Mouse (Mus musculus) limb, embryonic 11.5 days (tissue): ENCODE data around the gene Olfr1156. TPM values are rescaled to one million over a fixed set of nuclear protein-coding genes. Genes with fewer than 3 reads are reported as not detected.

Experiments used
- ATAC-seq: fragments of 200-750 bp; cut with Nextera tagmentation; 2 replicates; pipeline ENCODE4 v1.8.0; 2017; ENCODE audit warnings: low read depth; ENCODE audit not compliant: insufficient number of reproducible peaks, low FRiP score, low TSS enrichment
- DNase-seq: peaks from one replicate; pipeline ENCODE4 v3.0.0-alpha.2; 2015; ENCODE audit warnings: low spot score
- H3K27ac ChIP-seq: fragments of 300-500 bp; sonication (generic); replicated peaks from 2 replicates; pipeline ENCODE4 v1.5.1; 2014; ENCODE audit warnings: low read depth, mild to moderate bottlenecking, low read length
- H3K27me3 ChIP-seq: fragments of 300-500 bp; sonication (generic); 2 replicates; pipeline ENCODE4 v1.6.1; 2014; ENCODE audit warnings: mild to moderate bottlenecking, low read length, mixed read lengths; ENCODE audit not compliant: control insufficient read depth, insufficient read depth
- H3K36me3 ChIP-seq: fragments of 300-500 bp; sonication (generic); 2 replicates; pipeline ENCODE4 v1.6.1; 2014; ENCODE audit warnings: mild to moderate bottlenecking, low read length, moderate library complexity, mixed read lengths; ENCODE audit not compliant: control insufficient read depth, insufficient read depth
- H3K4me1 ChIP-seq: fragments of 300-500 bp; sonication (generic); 2 replicates; pipeline ENCODE4 v1.6.1; 2014; ENCODE audit warnings: low read length, mixed read lengths; ENCODE audit not compliant: control insufficient read depth, insufficient read depth
- H3K4me2 ChIP-seq: fragments of 300-500 bp; sonication (generic); 2 replicates; pipeline ENCODE4 v1.6.1; 2014; ENCODE audit warnings: low read depth, mild to moderate bottlenecking, moderate library complexity; ENCODE audit not compliant: severe bottlenecking
- H3K4me3 ChIP-seq: fragments of 300-500 bp; sonication (generic); 2 replicates; pipeline ENCODE4 v1.5.1; 2014; ENCODE audit warnings: low read depth, low read length
- H3K9ac ChIP-seq: fragments of 300-500 bp; sonication (generic); 2 replicates; pipeline ENCODE4 v1.6.1; 2014; ENCODE audit warnings: mild to moderate bottlenecking, low read length
- H3K9me3 ChIP-seq: fragments of 300-500 bp; sonication (generic); 2 replicates; pipeline ENCODE4 v1.6.1; 2016; ENCODE audit warnings: low read length; ENCODE audit not compliant: control insufficient read depth
- WGBS: fragments of 180-500 bp; shearing (Covaris S2); extraction: QIAGEN DNeasy Blood & Tissue Kit; methylation state at CpG from one replicate; pipeline ENCODE4 v1.1.7; 2014; 5-methylcytosine and 5-hydroxymethylcytosine counted together
- polyA plus RNA-seq: library from polyadenylated mRNA; unstranded; fragments of >200 nt; fragmentation: Nextera tagmentation; extraction: Ambion mirVana; gene quantifications from 2 replicates; pipeline ENCODE4 v1.2.1, GENCODE M21; 2014

The Olfr1156 gene
- polyA plus RNA-seq: not detected in 2 replicates

GRCm38 (mm10) chr2:87953000-87953399 is at the start of gene Olfr1156:
Gene Olfr1156 (minus strand): TSS chr2:87953100.
- H3K4me1 ChIP-seq: no peaks in the 10 kb centered on the region
- H3K9ac ChIP-seq: no peak within 1 kb of the TSS
- no peak within 1 kb of the TSS for H3K4me2 ChIP-seq
- no peaks in the 10 kb centered on the region for H3K27me3 ChIP-seq
- DNase-seq (no peak), ATAC-seq (no peak)
- H3K36me3 ChIP-seq: no peaks in the 10 kb centered on the region
- no peak within 1 kb of the TSS for H3K4me3 ChIP-seq
- H3K9me3 ChIP-seq: no peaks in the 10 kb centered on the region
- H3K27ac ChIP-seq: no peak within 1 kb of the TSS

GRCm38 (mm10) chr2:87989813-87990212 is 36.9 kb upstream of the Olfr1156 start, which contains the start of gene Olfr1158:
Gene Olfr1158 (plus strand): TSS chr2:87990113.
- no peak for ATAC-seq
- Histone ChIP-seq H3K4me1 (no peaks in the 10 kb centered on the region), H3K4me3 (no peak within 1 kb of the TSS), H3K27ac (no peak within 1 kb of the TSS), H3K9ac (no peak within 1 kb of the TSS), H3K27me3 (no peaks in the 10 kb centered on the region), H3K36me3 (no peaks in the 10 kb centered on the region), H3K9me3 (no peaks in the 10 kb centered on the region), H3K4me2 (no peak within 1 kb of the TSS)
- DNase-seq: no peak

DNA sequence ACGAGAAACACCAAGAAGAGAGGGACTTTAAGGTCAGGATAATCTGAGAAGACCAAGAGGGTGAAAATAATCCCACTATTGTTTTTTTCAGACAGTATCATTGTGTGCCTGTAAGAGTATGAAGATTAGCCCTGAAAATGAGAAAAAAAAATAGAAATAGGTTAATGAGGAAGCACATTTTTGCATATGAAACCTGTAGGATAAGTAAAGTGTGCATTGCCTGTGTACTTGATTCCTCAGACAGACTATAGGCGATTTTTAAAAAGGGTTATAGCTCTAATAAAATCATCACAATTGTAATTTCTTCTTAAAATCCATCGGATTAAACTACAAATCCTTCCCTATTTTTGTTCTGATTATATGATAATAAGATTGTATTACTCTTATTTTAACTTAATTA is 21.7 kb upstream of the Olfr1156 start, which contains the start of gene Olfr74:
TSS of gene Olfr74 (minus strand) at position 101 of the 400 bp plus-strand sequence.
- 80% methylated on average over 3 of the region's 3 CpGs for WGBS
- ATAC-seq: no peak
- H3K9ac ChIP-seq: no peak within 1 kb of the TSS

DNA sequence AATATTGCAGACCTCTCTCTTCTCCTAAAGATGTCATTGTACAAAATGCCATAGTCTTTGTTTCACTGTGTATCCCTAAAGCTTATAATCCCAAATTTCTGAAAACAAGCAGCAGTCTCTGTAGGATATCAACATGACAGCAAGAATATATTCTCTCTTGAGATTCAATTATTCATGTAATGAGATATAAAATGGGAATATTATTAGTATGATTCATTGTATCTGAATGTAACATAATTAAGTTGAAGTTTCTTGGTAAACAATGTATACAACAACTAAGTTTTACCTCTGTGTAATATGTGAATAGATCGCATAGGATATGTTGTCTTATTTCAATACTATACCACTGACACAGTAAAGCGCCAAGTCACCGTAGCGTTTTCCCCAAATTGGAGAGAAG is 15.3 kb upstream of the Olfr1156 start, which contains the start of gene Olfr1157:
TSS of gene Olfr1157 (minus strand) at position 101 of the 400 bp plus-strand sequence.
- Histone ChIP-seq H3K27me3 (no peaks in the 10 kb centered on the region), H3K27ac (no peak within 1 kb of the TSS), H3K4me2 (no peak within 1 kb of the TSS), H3K4me1 (no peaks in the 10 kb centered on the region), H3K9me3 (no peaks in the 10 kb centered on the region), H3K9ac (no peak within 1 kb of the TSS), H3K4me3 (no peak within 1 kb of the TSS), H3K36me3 (no peaks in the 10 kb centered on the region)
- ATAC-seq: no peak
- DNase-seq: no peak
- 95% methylated on average over 4 of the region's 4 CpGs for WGBS

More for the DNA sequence above, 21.7 kb upstream of the Olfr1156 start, which contains the start of gene Olfr74:
- Histone ChIP-seq H3K36me3 (no peaks in the 10 kb centered on the region), H3K9me3 (no peaks in the 10 kb centered on the region), H3K4me2 (no peak within 1 kb of the TSS), H3K27ac (no peak within 1 kb of the TSS), H3K27me3 (no peaks in the 10 kb centered on the region), H3K4me1 (no peaks in the 10 kb centered on the region), H3K4me3 (no peak within 1 kb of the TSS)
- DNase-seq: no peak

DNA sequence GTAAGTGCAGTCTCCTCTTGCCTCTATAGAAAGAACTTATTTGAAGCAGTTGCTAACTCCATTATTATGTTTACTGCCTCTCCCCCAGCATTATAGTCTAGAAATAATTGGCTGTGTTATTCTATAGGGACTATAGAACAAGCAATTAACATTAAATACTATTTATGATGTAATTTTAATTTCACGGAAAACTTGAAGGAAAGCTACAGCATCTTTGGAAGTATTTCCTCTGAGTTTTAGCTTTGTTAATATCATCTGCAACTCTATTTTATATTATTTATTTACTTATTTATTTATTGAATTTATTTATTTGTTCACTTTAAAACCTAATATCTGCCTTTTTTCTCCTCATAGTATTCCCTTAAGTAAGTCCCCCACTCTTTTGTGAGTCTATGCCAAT is 7.9 kb downstream of the Olfr1156 start, which contains the start of gene Olfr1155:
TSS of gene Olfr1155 (minus strand) at position 101 of the 400 bp plus-strand sequence.
- H3K9ac ChIP-seq: no peak within 1 kb of the TSS
- DNase-seq (no peak), ATAC-seq (no peak)
- H3K36me3 ChIP-seq: no peaks in the 10 kb centered on the region
- H3K9me3 ChIP-seq: no peaks in the 10 kb centered on the region
- no peaks in the 10 kb centered on the region for H3K4me1 ChIP-seq
- no peak within 1 kb of the TSS for H3K27ac ChIP-seq
- no peaks in the 10 kb centered on the region for H3K27me3 ChIP-seq
- no peak within 1 kb of the TSS for H3K4me3 ChIP-seq
- H3K4me2 ChIP-seq: no peak within 1 kb of the TSS
- 92% methylated on average over 1 of the region's 1 CpGs for WGBS

- 94% methylated on average over 1 of the region's 1 CpGs for WGBS
- ATAC-seq: no peak
Observed at GRCm38 (mm10) chr2:87905066-87905465, 47.8 kb downstream of the Olfr1156 start, which contains the start of gene Olfr1154. Gene Olfr1154 (minus strand): TSS chr2:87905166.

More at GRCm38 (mm10) chr2:87905066-87905465, 47.8 kb downstream of the Olfr1156 start, which contains the start of gene Olfr1154:
- no peaks in the 10 kb centered on the region for H3K9me3 ChIP-seq
- H3K9ac ChIP-seq: no peak within 1 kb of the TSS
- H3K27me3 ChIP-seq: no peaks in the 10 kb centered on the region
- H3K4me3 ChIP-seq: no peak within 1 kb of the TSS
- no peak for DNase-seq
- H3K4me1 ChIP-seq: no peaks in the 10 kb centered on the region
- H3K36me3 ChIP-seq: no peaks in the 10 kb centered on the region
- H3K27ac ChIP-seq: no peak within 1 kb of the TSS
- no peak within 1 kb of the TSS for H3K4me2 ChIP-seq

Other genes starting within 250 kb of the Olfr1156 start
- not detected in 2 replicates for gene Olfr1137, start 239.9 kb downstream of the Olfr1156 start, polyA plus RNA-seq
- not detected in 2 replicates for gene Olfr1138, start 213.1 kb downstream of the Olfr1156 start, polyA plus RNA-seq
- gene Olfr1140, start 209.3 kb downstream of the Olfr1156 start, polyA plus RNA-seq: not detected in 2 replicates
- not detected in 2 replicates for gene Olfr1141, start 199.1 kb downstream of the Olfr1156 start, polyA plus RNA-seq
- gene Olfr152, start 173.6 kb downstream of the Olfr1156 start, polyA plus RNA-seq: not detected in 2 replicates
- gene Olfr1143, start 152.5 kb downstream of the Olfr1156 start, polyA plus RNA-seq: not detected in 2 replicates
- not detected in 2 replicates for gene Olfr1145, start 143.3 kb downstream of the Olfr1156 start, polyA plus RNA-seq
- not detected in 2 replicates for gene Olfr1148, start 122.6 kb downstream of the Olfr1156 start, polyA plus RNA-seq
- not detected in 2 replicates for gene Olfr1150-ps1, start 109.1 kb downstream of the Olfr1156 start, polyA plus RNA-seq
- gene Olfr1151, start 97.2 kb downstream of the Olfr1156 start, polyA plus RNA-seq: not detected in 2 replicates
- not detected in 2 replicates for gene Olfr1152, start 86.6 kb downstream of the Olfr1156 start, polyA plus RNA-seq
- not detected in 2 replicates for gene Olfr1153, start 58.1 kb downstream of the Olfr1156 start, polyA plus RNA-seq
- not detected in 2 replicates for gene Olfr1154, start 47.9 kb downstream of the Olfr1156 start, polyA plus RNA-seq
- not detected in 2 replicates for gene Olfr1155, start 8.0 kb downstream of the Olfr1156 start, polyA plus RNA-seq
- not detected in 2 replicates for gene Olfr1157, start 15.2 kb upstream of the Olfr1156 start, polyA plus RNA-seq
- not detected in 2 replicates for gene Olfr74, start 21.6 kb upstream of the Olfr1156 start, polyA plus RNA-seq
- not detected in 2 replicates for gene Olfr1158, start 37.0 kb upstream of the Olfr1156 start, polyA plus RNA-seq
- not detected in 2 replicates for gene Olfr1160, start 55.2 kb upstream of the Olfr1156 start, polyA plus RNA-seq
- gene Olfr1161, start 69.7 kb upstream of the Olfr1156 start, polyA plus RNA-seq: not detected in 2 replicates
- 0.09 TPM in 1 of 2 replicates, not detected in the other for gene Olfr73, start 84.6 kb upstream of the Olfr1156 start, polyA plus RNA-seq
- gene Olfr1162, start 98.0 kb upstream of the Olfr1156 start, polyA plus RNA-seq: not detected in 2 replicates
- gene Olfr1163, start 118.7 kb upstream of the Olfr1156 start, polyA plus RNA-seq: not detected in 2 replicates
- gene Olfr1164, start 140.9 kb upstream of the Olfr1156 start, polyA plus RNA-seq: not detected in 2 replicates
- gene Olfr1166, start 175.2 kb upstream of the Olfr1156 start, polyA plus RNA-seq: not detected in 2 replicates
- not detected in 2 replicates for gene Olfr1167, start 202.1 kb upstream of the Olfr1156 start, polyA plus RNA-seq
- not detected in 2 replicates for gene Olfr1168, start 228.8 kb upstream of the Olfr1156 start, polyA plus RNA-seq